Mouse (Mus musculus) liver, postnatal 0 days (tissue): Measurements from ENCODE around the gene Elp4.

Source experiments
- CTCF ChIP-seq: sonication (generic); IDR thresholded peaks from 2 replicates; pipeline ENCODE4 v1.5.1; 2016; ENCODE audit warnings: antibody characterized with exemption, low read depth
- EP300 ChIP-seq: IDR thresholded peaks from 2 replicates; pipeline ENCODE4 v1.6.1; 2016; ENCODE audit warnings: antibody characterized with exemption, low read depth, mild to moderate bottlenecking

DNA sequence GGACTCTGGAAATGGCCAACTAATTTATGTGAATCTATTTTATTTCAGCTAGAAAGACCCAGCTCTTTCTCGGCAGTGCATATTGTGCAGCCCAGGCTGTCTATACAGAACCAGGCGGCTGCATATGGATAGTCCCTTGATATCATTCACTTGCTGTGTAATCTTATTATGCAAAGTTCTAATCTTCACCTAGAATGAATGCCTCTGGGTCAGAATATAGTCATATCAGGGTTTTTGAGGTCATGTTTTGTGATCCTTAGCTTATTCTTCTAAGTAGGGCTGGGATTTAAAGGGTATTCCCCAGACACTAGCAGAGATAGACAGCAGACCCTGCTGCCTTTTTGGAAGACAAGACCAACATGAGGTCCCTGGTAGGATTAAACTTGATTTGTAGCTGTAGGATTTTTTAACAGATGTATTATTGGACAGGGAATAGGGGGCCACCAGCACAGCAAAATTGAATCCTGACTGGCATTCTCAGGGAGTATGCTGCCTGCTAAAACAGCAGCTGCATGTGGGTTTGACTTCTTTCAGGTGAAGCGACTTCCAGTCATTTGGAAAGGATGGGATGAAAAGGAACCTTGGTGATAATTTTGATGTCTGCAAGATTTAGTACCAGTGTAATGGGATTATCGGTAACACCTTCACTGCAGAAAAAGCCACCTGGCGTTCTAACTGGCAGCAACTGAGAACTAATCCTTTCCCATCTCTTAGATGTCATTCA lies 13.4 kb upstream of the Elp4 start:
- TF ChIP-seq CTCF: no peak
- TF ChIP-seq EP300: no peak
